Mouse (Mus musculus) kidney, adult 2 months (tissue): ENCODE data around the gene Hoxc6.

Source experiments
- CTCF ChIP-seq: fragments of 200-500 bp; conservative IDR thresholded peaks from 2 replicates; pipeline ENCODE4 v1.5.1; 2011; ENCODE audit warnings: low read depth, mild to moderate bottlenecking, control low read depth, low read length, moderate library complexity, mixed read lengths; ENCODE audit not compliant: insufficient read depth, insufficient read length
- POLR2A ChIP-seq: fragments of 200-500 bp; IDR thresholded peaks from one replicate; pipeline ENCODE4 v1.6.1; 2011; ENCODE audit warnings: low read depth, low read length, control low read depth

- TF ChIP-seq POLR2A (no peak), CTCF (no peak)
Observed at GRCm38 (mm10) chr15:103059393-103059992, 61.4 kb downstream of the Hoxc6 start.
